ENCODE assay signal across 8 mouse cellular contexts in the genomic region with DNA sequence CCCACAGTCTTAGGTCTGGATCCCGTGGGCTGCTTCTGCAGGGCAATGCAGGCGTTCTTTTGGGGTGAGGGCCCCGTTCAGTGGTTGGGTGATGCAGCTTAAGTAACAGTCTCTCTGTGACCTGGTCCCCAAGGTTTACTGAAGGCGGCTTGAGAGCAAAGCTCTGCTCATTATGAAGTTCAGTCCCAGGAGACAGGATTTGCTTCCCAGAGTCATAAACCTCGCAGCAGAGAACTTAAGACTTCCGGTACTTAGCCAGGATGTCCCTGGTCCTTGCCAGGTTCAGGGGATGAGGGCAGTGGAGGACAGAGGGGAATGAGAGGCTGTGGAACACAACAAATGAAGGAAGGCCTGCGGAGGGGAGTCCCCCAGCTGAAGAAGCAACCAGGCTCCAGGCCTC. TPM values are rescaled to one million over a fixed set of nuclear protein-coding genes. Genes with fewer than 3 reads are reported as not detected.
DNase-seq lines count a peak whose midpoint lies in the region; ATAC-seq lines count a peak whose summit lies in the region.

No protein-coding gene starts in this region.

- no peak for DNase-seq in lung, postnatal 10 days
- DNase-seq in limb, embryonic 10.5 days (ENCODE audit: low spot score), result no peak
- no peak for DNase-seq in adrenal gland, adult 18-20 months (ENCODE audit: low spot score in 2 of 2)
- DNase-seq in testis, postnatal 14 days (ENCODE audit: low spot score), result no peak
- DNase-seq in adrenal gland, postnatal 14 days, result no peak

- no peak for ATAC-seq in lung, embryonic 15.5 days (ENCODE audit: borderline replicate concordance, extremely low read depth, low FRiP score, low TSS enrichment)
- no peak for ATAC-seq in heart, embryonic 13.5 days (ENCODE audit: extremely low read depth, insufficient number of reproducible peaks, low FRiP score, low TSS enrichment)
- ATAC-seq in stomach, embryonic 14.5 days (ENCODE audit: insufficient number of reproducible peaks, insufficient read depth, low FRiP score, low read depth), result no peak

- H3K9ac ChIP-seq in lung, embryonic 15.5 days, result no peak overlapping the region
- H3K9ac ChIP-seq in heart, embryonic 13.5 days, result peak overlapping the region; percentile 67
- 0 out of 2 replicates have a peak overlapping the region, but pooled peaks have one; percentile 25 for H3K9ac ChIP-seq in stomach, embryonic 14.5 days (replicated peaks; ENCODE audit: low read depth, low read length)

- no peaks in the 10 kb centered on the region for H3K9me3 ChIP-seq in lung, embryonic 15.5 days
- H3K9me3 ChIP-seq in heart, embryonic 13.5 days, result no peaks in the 10 kb centered on the region
- no peaks in the 10 kb centered on the region for H3K9me3 ChIP-seq in limb, embryonic 10.5 days (replicated peaks)
- H3K9me3 ChIP-seq in stomach, embryonic 14.5 days (ENCODE audit: control insufficient read depth, low read depth, low read length), result no peaks in the 10 kb centered on the region

- no peaks in the 10 kb centered on the region for H3K36me3 ChIP-seq in lung, embryonic 15.5 days
- H3K36me3 ChIP-seq in heart, embryonic 13.5 days, result no peaks in the 10 kb centered on the region
- H3K36me3 ChIP-seq in limb, embryonic 10.5 days, result no peaks in the 10 kb centered on the region
- no peaks in the 10 kb centered on the region for H3K36me3 ChIP-seq in stomach, embryonic 14.5 days (ENCODE audit: control insufficient read depth, insufficient read depth, low read length)

- 0 out of 2 replicates have a peak, but pooled peaks cover 8% of the 10 kb centered on the region for H3K4me1 ChIP-seq in lung, embryonic 15.5 days
- peaks cover 19% of the 10 kb centered on the region for H3K4me1 ChIP-seq in heart, embryonic 13.5 days
- peaks cover 18% of the 10 kb centered on the region for H3K4me1 ChIP-seq in limb, embryonic 10.5 days
- 0 out of 2 replicates have a peak, but pooled peaks cover 6% of the 10 kb centered on the region for H3K4me1 ChIP-seq in stomach, embryonic 14.5 days (ENCODE audit: control insufficient read depth, insufficient read depth, low read length)

- H3K27me3 ChIP-seq in lung, embryonic 15.5 days, result peaks cover 22% of the 10 kb centered on the region; the same call in 1 of the 2 replicates
- peaks cover 38% of the 10 kb centered on the region for H3K27me3 ChIP-seq in heart, embryonic 13.5 days (replicated peaks)
- H3K27me3 ChIP-seq in limb, embryonic 10.5 days (ENCODE audit: low read depth, poor library complexity, severe bottlenecking), result peaks cover 43% of the 10 kb centered on the region
- H3K27me3 ChIP-seq in stomach, embryonic 14.5 days (ENCODE audit: control insufficient read depth, insufficient read depth, low read length), result no peaks in the 10 kb centered on the region

- H3K4me2 ChIP-seq in lung, embryonic 15.5 days, result peak overlapping the region; percentile 83
- peak overlapping the region; percentile 79 for H3K4me2 ChIP-seq in heart, embryonic 13.5 days
- H3K4me2 ChIP-seq in stomach, embryonic 14.5 days (replicated peaks; ENCODE audit: low read depth, low read length), result peak overlapping the region; percentile 62

- H3K4me3 ChIP-seq in lung, embryonic 15.5 days, result peak overlapping the region; percentile 41
- peak overlapping the region; percentile 53 for H3K4me3 ChIP-seq in heart, embryonic 13.5 days
- peak overlapping the region; percentile 57 for H3K4me3 ChIP-seq in limb, embryonic 10.5 days
- H3K4me3 ChIP-seq in stomach, embryonic 14.5 days (ENCODE audit: low read depth, low read length), result peak overlapping the region; percentile 38

- no peak overlapping the region for H3K27ac ChIP-seq in lung, embryonic 15.5 days
- H3K27ac ChIP-seq in heart, embryonic 13.5 days (replicated peaks), result no peak overlapping the region
- peak overlapping the region; percentile 72; the same call in 1 of the 2 replicates for H3K27ac ChIP-seq in limb, embryonic 10.5 days
- no peak overlapping the region for H3K27ac ChIP-seq in stomach, embryonic 14.5 days (ENCODE audit: low read length)

- 27% methylated on average over 7 of the region's 7 CpGs for WGBS in lung, embryonic 15.5 days
- 15% methylated on average over 7 of the region's 7 CpGs for WGBS in heart, embryonic 13.5 days
- WGBS in limb, embryonic 10.5 days, result 16% methylated on average over 7 of the region's 7 CpGs
- 27% methylated on average over 7 of the region's 7 CpGs for WGBS in stomach, embryonic 14.5 days

RNA-seq across cellular contexts. Expression of a gene that starts 0.5 kb away (rescaled TPM):
- 0.55 and 0.65 TPM in 2 replicates for polyA plus RNA-seq in lung, embryonic 15.5 days (2015; fragmentation: Nextera tagmentation; extraction: Ambion mirVana)
- polyA plus RNA-seq in heart, embryonic 13.5 days (2015; fragmentation: Nextera tagmentation; extraction: Ambion mirVana), result 0.12 and 0.27 TPM in 2 replicates
- polyA plus RNA-seq in limb, embryonic 10.5 days (2016; fragmentation: Nextera tagmentation; extraction: Ambion mirVana), result 0.11 and 0.19 TPM in 2 replicates
- 3.0 TPM in 2 replicates for polyA plus RNA-seq in stomach, embryonic 14.5 days (2014; fragmentation: Nextera tagmentation; extraction: Ambion mirVana)
- 10 to 100 TPM in 1 of 2 experiments, 1 to 10 TPM in 1; 2.0 to 11.5 TPM for total RNA-seq in adrenal gland, adult 18-20 months (2021)
- 1.8 and 1.9 TPM in 2 replicates for total RNA-seq in adrenal gland, postnatal 14 days (2021)
